Mouse (Mus musculus): ENCODE measurements at regions not wholly inside any gene's neighbourhood (a gene's known extent, or its start where the extent isn't known, plus 50 kb on each side); places are given as distances from the start of the nearest gene placed in this dataset.
A peak's percentile ranks its signal among the peaks of the same experiment; 100 is the strongest.

DNA sequence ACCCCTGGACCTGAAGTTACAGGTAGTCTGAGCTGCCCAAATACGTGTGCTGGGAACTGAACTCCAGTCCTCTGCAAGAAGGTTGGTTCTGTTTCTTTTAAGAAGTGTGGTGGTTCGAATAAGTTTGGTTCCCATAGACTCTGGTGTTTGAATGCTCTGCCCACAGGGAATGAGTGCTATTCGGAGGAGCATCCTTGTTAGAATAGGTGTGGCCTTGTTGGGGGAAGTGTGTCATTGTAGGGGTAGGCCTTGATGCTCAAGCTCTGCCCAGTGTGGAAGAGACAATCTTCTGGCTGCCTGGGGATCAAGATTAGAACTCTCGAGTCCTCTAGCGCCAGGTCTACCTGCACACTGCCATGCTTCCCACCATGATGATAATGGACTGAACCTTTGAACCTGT lies 83.6 kb upstream of the Spaca7 start:
- Histone ChIP-seq H3K36me3 (no peaks in the 10 kb centered on the region), H3K9me3 (no peaks in the 10 kb centered on the region), H3K27me3 (replicated peaks) (no peaks in the 10 kb centered on the region), H3K4me1 (replicated peaks) (0 out of 2 replicates have a peak, but pooled peaks cover 6% of the 10 kb centered on the region), H3K4me2 (replicated peaks) (no peak overlapping the region), H3K27ac (no peak overlapping the region), H3K9ac (no peak overlapping the region), H3K4me3 (replicated peaks) (no peak overlapping the region)
- ATAC-seq = no peak
- 87% methylated on average over 5 of the region's 5 CpGs for WGBS

DNA sequence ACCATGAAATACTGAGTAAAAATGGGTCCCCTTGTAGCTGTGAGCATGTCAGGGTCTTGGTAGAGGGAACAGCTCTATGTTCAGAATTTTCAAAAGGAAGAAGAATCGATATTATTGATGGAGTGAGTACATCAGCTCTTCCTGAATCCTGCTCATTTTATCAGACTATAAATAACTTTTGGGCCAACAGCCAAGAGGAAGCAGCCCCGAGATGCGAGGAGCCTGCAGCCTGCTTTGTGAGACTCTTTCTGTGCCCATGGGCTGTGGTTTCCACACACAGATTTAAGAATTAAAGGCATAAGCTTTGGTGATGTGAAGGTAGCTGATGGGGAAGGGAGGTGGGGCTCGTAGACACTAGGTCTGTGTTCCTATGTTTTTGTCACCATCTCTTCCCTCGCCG lies 81.4 kb upstream of the Spaca7 start:
- WGBS = 62% methylated on average over 6 of the region's 6 CpGs
- H3K9ac ChIP-seq = no peak overlapping the region

GRCm38 (mm10) chr8:12492461-12492860 lies 80.4 kb upstream of the Spaca7 start:
- H3K4me3 ChIP-seq (replicated peaks) = no peak overlapping the region
- H3K4me1 ChIP-seq (replicated peaks) = no peaks in the 10 kb centered on the region
- no peaks in the 10 kb centered on the region for H3K36me3 ChIP-seq
- no peak overlapping the region for H3K9ac ChIP-seq
- WGBS = 57% methylated on average over 2 of the region's 2 CpGs
- ATAC-seq = no peak
- peaks cover 7% of the 10 kb centered on the region for H3K27me3 ChIP-seq (replicated peaks)
- H3K9me3 ChIP-seq = no peaks in the 10 kb centered on the region
- no peak overlapping the region for H3K4me2 ChIP-seq (replicated peaks)
- H3K27ac ChIP-seq = no peak overlapping the region

More for the DNA sequence above, 81.4 kb upstream of the Spaca7 start:
- H3K4me1 ChIP-seq (replicated peaks) = 0 out of 2 replicates have a peak, but pooled peaks cover 3% of the 10 kb centered on the region
- no peak overlapping the region for H3K27ac ChIP-seq
- H3K4me3 ChIP-seq (replicated peaks) = no peak overlapping the region
- H3K4me2 ChIP-seq (replicated peaks) = no peak overlapping the region
- no peak for ATAC-seq
- H3K9me3 ChIP-seq = no peaks in the 10 kb centered on the region
- peaks cover 3% of the 10 kb centered on the region; the same call in 1 of the 2 replicates for H3K27me3 ChIP-seq (replicated peaks)
- no peaks in the 10 kb centered on the region for H3K36me3 ChIP-seq

GRCm38 (mm10) chr8:12494559-12494958 lies 78.3 kb upstream of the Spaca7 start:
- no peaks in the 10 kb centered on the region for H3K9me3 ChIP-seq
- peaks cover 19% of the 10 kb centered on the region for H3K27me3 ChIP-seq (replicated peaks)
- WGBS = 65% methylated on average over 9 of the region's 9 CpGs
- no peak for ATAC-seq
- H3K4me2 ChIP-seq (replicated peaks) = no peak overlapping the region
- H3K4me3 ChIP-seq (replicated peaks) = no peak overlapping the region
- H3K36me3 ChIP-seq = no peaks in the 10 kb centered on the region
- H3K27ac ChIP-seq = no peak overlapping the region
- no peak overlapping the region for H3K9ac ChIP-seq
- H3K4me1 ChIP-seq (replicated peaks) = no peaks in the 10 kb centered on the region

GRCm38 (mm10) chr8:12497420-12497819 lies 75.4 kb upstream of the Spaca7 start:
- peaks cover 46% of the 10 kb centered on the region for H3K27me3 ChIP-seq (replicated peaks)
- WGBS = 12% methylated on average over 6 of the region's 6 CpGs
- no peak overlapping the region for H3K4me2 ChIP-seq (replicated peaks)
- H3K4me1 ChIP-seq (replicated peaks) = peaks cover 4% of the 10 kb centered on the region; the same call in 1 of the 2 replicates
- no peak overlapping the region for H3K4me3 ChIP-seq (replicated peaks)
- ATAC-seq = no peak
- no peak overlapping the region for H3K27ac ChIP-seq
- no peaks in the 10 kb centered on the region for H3K9me3 ChIP-seq
- no peak overlapping the region for H3K9ac ChIP-seq
- H3K36me3 ChIP-seq = no peaks in the 10 kb centered on the region

- ATAC-seq = no peak
- no peaks in the 10 kb centered on the region for H3K9me3 ChIP-seq
- peaks cover 63% of the 10 kb centered on the region for H3K27me3 ChIP-seq (replicated peaks)
- 13% methylated on average over 5 of the region's 5 CpGs for WGBS
- no peak overlapping the region for H3K27ac ChIP-seq
- peaks cover 8% of the 10 kb centered on the region; the same call in 1 of the 2 replicates for H3K4me1 ChIP-seq (replicated peaks)
- H3K4me3 ChIP-seq (replicated peaks) = no peak overlapping the region
- no peak overlapping the region for H3K9ac ChIP-seq
- H3K36me3 ChIP-seq = no peaks in the 10 kb centered on the region
- no peak overlapping the region for H3K4me2 ChIP-seq (replicated peaks)
Measured at GRCm38 (mm10) chr8:12499658-12500057, 73.2 kb upstream of the Spaca7 start.

GRCm38 (mm10) chr8:12500291-12500690 lies 72.5 kb upstream of the Spaca7 start:
- Histone ChIP-seq H3K27ac (no peak overlapping the region), H3K27me3 (replicated peaks) (peaks cover 66% of the 10 kb centered on the region), H3K36me3 (no peaks in the 10 kb centered on the region), H3K4me1 (replicated peaks) (peaks cover 8% of the 10 kb centered on the region; the same call in 1 of the 2 replicates), H3K9ac (no peak overlapping the region), H3K9me3 (no peaks in the 10 kb centered on the region), H3K4me3 (replicated peaks) (no peak overlapping the region), H3K4me2 (replicated peaks) (no peak overlapping the region)
- ATAC-seq = no peak
- WGBS = 52% methylated on average over 3 of the region's 3 CpGs

DNA sequence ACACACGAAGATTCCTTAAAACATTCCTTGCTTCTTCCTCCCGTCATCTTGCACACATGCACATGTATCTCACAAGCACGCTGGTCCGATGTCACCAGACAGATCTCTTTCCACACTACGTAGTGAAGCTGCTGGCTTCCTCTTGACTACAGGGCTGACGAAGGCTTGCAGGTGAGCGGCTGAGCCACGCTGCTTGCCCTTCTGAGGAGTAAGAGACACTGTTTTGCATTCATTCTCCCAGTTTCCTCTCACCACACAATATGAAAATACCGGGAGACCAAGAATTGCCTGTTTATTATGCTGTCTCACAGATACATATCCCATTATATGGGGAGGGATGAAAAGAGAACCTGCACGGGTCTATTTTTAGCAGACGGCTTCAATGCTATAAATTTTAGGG lies 71.0 kb upstream of the Spaca7 start:
- peaks cover 77% of the 10 kb centered on the region for H3K27me3 ChIP-seq (replicated peaks)
- no peaks in the 10 kb centered on the region for H3K9me3 ChIP-seq
- peak overlapping the region; percentile 54; the same call in 1 of the 2 replicates for H3K4me2 ChIP-seq (replicated peaks)
- peaks cover 8% of the 10 kb centered on the region; the same call in 1 of the 2 replicates for H3K4me1 ChIP-seq (replicated peaks)
- H3K27ac ChIP-seq = no peak overlapping the region
- H3K36me3 ChIP-seq = no peaks in the 10 kb centered on the region
- no peak for ATAC-seq
- WGBS = 5% methylated on average over 11 of the region's 11 CpGs
- H3K4me3 ChIP-seq (replicated peaks) = peak overlapping the region; percentile 21; the same call in 1 of the 2 replicates
- no peak overlapping the region for H3K9ac ChIP-seq

- H3K36me3 ChIP-seq = no peaks in the 10 kb centered on the region
- peak overlapping the region; percentile 54 for H3K4me2 ChIP-seq (replicated peaks)
- H3K9ac ChIP-seq = no peak overlapping the region
- H3K27me3 ChIP-seq (replicated peaks) = peaks cover 74% of the 10 kb centered on the region
- H3K9me3 ChIP-seq = no peaks in the 10 kb centered on the region
- peaks cover 8% of the 10 kb centered on the region; the same call in 1 of the 2 replicates for H3K4me1 ChIP-seq (replicated peaks)
- peak overlapping the region; percentile 21 for H3K4me3 ChIP-seq (replicated peaks)
- under 1% methylated on average over 22 of the region's 22 CpGs for WGBS
- no peak overlapping the region for H3K27ac ChIP-seq
- ATAC-seq = no peak
Measured at GRCm38 (mm10) chr8:12502321-12502775, 70.5 kb upstream of the Spaca7 start.

GRCm38 (mm10) chr8:12502856-12503255 lies 70.0 kb upstream of the Spaca7 start:
- Histone ChIP-seq H3K9me3 (no peaks in the 10 kb centered on the region), H3K4me3 (replicated peaks) (no peak overlapping the region), H3K27ac (no peak overlapping the region), H3K4me1 (replicated peaks) (peaks cover 8% of the 10 kb centered on the region; the same call in 1 of the 2 replicates), H3K27me3 (replicated peaks) (peaks cover 69% of the 10 kb centered on the region), H3K36me3 (no peaks in the 10 kb centered on the region), H3K9ac (no peak overlapping the region), H3K4me2 (replicated peaks) (peak overlapping the region; percentile 54; the same call in 1 of the 2 replicates)
- WGBS = 10% methylated on average over 6 of the region's 6 CpGs
- ATAC-seq = no peak

- no peak overlapping the region for H3K9ac ChIP-seq
- 5% methylated on average over 14 of the region's 14 CpGs for WGBS
- H3K9me3 ChIP-seq = no peaks in the 10 kb centered on the region
- H3K4me1 ChIP-seq (replicated peaks) = peaks cover 8% of the 10 kb centered on the region; the same call in 1 of the 2 replicates
- no peaks in the 10 kb centered on the region for H3K36me3 ChIP-seq
- no peak overlapping the region for H3K27ac ChIP-seq
- peaks cover 66% of the 10 kb centered on the region for H3K27me3 ChIP-seq (replicated peaks)
- no peak overlapping the region for H3K4me2 ChIP-seq (replicated peaks)
- H3K4me3 ChIP-seq (replicated peaks) = no peak overlapping the region
- no peak for ATAC-seq
Measured at GRCm38 (mm10) chr8:12503344-12503743, 69.5 kb upstream of the Spaca7 start.

DNA sequence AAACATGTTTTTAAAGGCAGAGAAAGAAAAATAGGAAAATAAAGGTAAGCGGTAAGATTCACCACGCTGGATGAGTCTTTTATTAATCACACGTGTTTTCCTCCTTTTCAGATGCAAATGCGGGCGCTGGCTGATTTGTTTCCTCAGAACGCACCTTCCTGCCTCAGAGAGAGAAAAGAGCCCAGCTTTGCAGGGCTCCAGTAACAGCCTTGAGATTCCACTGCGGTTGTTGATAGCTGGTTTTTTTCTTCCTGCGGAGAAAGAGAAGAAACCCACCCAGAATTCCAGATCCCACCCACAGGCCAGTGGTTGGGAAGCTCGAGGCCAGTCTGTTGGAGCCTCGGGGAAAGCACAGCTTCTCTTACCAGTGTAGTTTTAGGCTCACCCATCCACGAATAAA lies 68.6 kb upstream of the Spaca7 start:
- no peak for ATAC-seq
- H3K4me3 ChIP-seq (replicated peaks) = no peak overlapping the region
- H3K27ac ChIP-seq = no peak overlapping the region
- H3K36me3 ChIP-seq = no peaks in the 10 kb centered on the region
- peaks cover 63% of the 10 kb centered on the region for H3K27me3 ChIP-seq (replicated peaks)
- no peaks in the 10 kb centered on the region for H3K9me3 ChIP-seq
- H3K4me2 ChIP-seq (replicated peaks) = no peak overlapping the region
- peaks cover 8% of the 10 kb centered on the region; the same call in 1 of the 2 replicates for H3K4me1 ChIP-seq (replicated peaks)
- under 1% methylated on average over 11 of the region's 11 CpGs for WGBS
- no peak overlapping the region for H3K9ac ChIP-seq

GRCm38 (mm10) chr8:12504777-12505176 lies 68.1 kb upstream of the Spaca7 start:
- Histone ChIP-seq H3K27ac (no peak overlapping the region), H3K4me1 (replicated peaks) (peaks cover 8% of the 10 kb centered on the region; the same call in 1 of the 2 replicates), H3K4me3 (replicated peaks) (no peak overlapping the region), H3K9me3 (no peaks in the 10 kb centered on the region), H3K4me2 (replicated peaks) (no peak overlapping the region), H3K27me3 (replicated peaks) (peaks cover 59% of the 10 kb centered on the region), H3K36me3 (no peaks in the 10 kb centered on the region), H3K9ac (no peak overlapping the region)
- ATAC-seq = no peak
- WGBS = 15% methylated on average over 3 of the region's 3 CpGs
